Mouse (Mus musculus) heart, adult 2 months (tissue): ENCODE data around the gene Ptk6.

Experiments
- CTCF ChIP-seq: fragments of 200-600 bp; IDR thresholded peaks from 2 replicates; pipeline ENCODE4 v1.8.1; 2022; ENCODE audit warnings: antibody characterized with exemption, mild to moderate bottlenecking, moderate library complexity
- POLR2A ChIP-seq: fragments of 200-500 bp; IDR thresholded peaks from 2 replicates; pipeline ENCODE4 v1.6.1; 2011; ENCODE audit warnings: mild to moderate bottlenecking, low read depth, low read length, control low read depth; ENCODE audit not compliant: insufficient read depth

DNA sequence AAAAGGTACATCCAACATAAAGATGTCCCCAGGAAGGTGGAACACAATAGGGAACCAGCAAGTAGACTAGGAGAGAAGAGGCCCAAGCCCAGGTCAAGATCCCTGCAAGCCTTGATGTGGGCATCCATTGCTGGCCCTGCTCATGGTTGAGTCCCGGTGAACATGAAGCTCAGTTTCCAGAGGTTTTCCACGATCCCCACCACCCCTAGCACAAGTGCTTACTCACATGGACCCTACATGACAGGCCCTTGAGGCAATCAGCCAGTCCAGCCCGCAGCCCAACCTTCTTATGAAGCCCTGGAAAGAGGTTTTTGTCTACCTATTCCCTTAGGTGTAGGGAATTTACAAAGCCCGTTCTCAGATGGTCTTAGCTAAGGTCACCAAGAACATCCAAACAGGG lies 45.4 kb downstream of the Ptk6 start:
- no peak for TF ChIP-seq CTCF
- TF ChIP-seq POLR2A = no peak
